Mouse (Mus musculus): ENCODE measurements around the gene St3gal4. TPM values are rescaled to one million over a fixed set of nuclear protein-coding genes. Genes with fewer than 3 reads are reported as not detected.

St3gal4 gene
- polyA plus RNA-seq, 1 experiment from 2014 or later, result 15.1 TPM

- no peaks in the 10 kb centered on the region for H3K36me3 ChIP-seq
These were observed 7.0 kb downstream of the St3gal4 start for GRCm38 (mm10) chr9:35111941-35112595.

GRCm38 (mm10) chr9:35111446-35111845, 7.6 kb downstream of the St3gal4 start:
- Histone ChIP-seq H3K36me3 (no peaks in the 10 kb centered on the region), H3K4me1 (replicated peaks) (peaks cover 20% of the 10 kb centered on the region), H3K4me3 (no peak overlapping the region), H3K9me3 (no peaks in the 10 kb centered on the region), H3K9ac (no peak overlapping the region), H3K27me3 (no peaks in the 10 kb centered on the region), H3K4me2 (no peak overlapping the region), H3K27ac (replicated peaks) (no peak overlapping the region)
- ATAC-seq (ENCODE audit: low FRiP score, low read depth), result no peak
- 73% methylated on average over 7 of the region's 7 CpGs for WGBS

More at GRCm38 (mm10) chr9:35111941-35112595, 7.0 kb downstream of the St3gal4 start:
- Histone ChIP-seq H3K9me3 (no peaks in the 10 kb centered on the region), H3K4me1 (replicated peaks) (peaks cover 20% of the 10 kb centered on the region), H3K27me3 (no peaks in the 10 kb centered on the region), H3K9ac (no peak overlapping the region), H3K27ac (replicated peaks) (no peak overlapping the region), H3K4me3 (no peak overlapping the region), H3K4me2 (peak overlapping the region; percentile 16)
- ATAC-seq (ENCODE audit: low FRiP score, low read depth), result no peak
- WGBS, result 24% methylated on average over 19 of the region's 19 CpGs

GRCm38 (mm10) chr9:35110567-35110966, 8.5 kb downstream of the St3gal4 start:
- no peaks in the 10 kb centered on the region for H3K9me3 ChIP-seq
- no peak overlapping the region for H3K4me2 ChIP-seq
- WGBS, result 82% methylated on average over 4 of the region's 4 CpGs
- ATAC-seq (ENCODE audit: low FRiP score, low read depth), result no peak
- peaks cover 13% of the 10 kb centered on the region for H3K4me1 ChIP-seq (replicated peaks)
- no peaks in the 10 kb centered on the region for H3K27me3 ChIP-seq
- no peak overlapping the region for H3K27ac ChIP-seq (replicated peaks)
- H3K4me3 ChIP-seq, result no peak overlapping the region
- no peaks in the 10 kb centered on the region for H3K36me3 ChIP-seq
- no peak overlapping the region for H3K9ac ChIP-seq

- ATAC-seq (ENCODE audit: low FRiP score, low read depth), result no peak
- no peaks in the 10 kb centered on the region for H3K27me3 ChIP-seq
- H3K9me3 ChIP-seq, result no peaks in the 10 kb centered on the region
- WGBS, result 94% methylated on average over 5 of the region's 5 CpGs
- H3K4me1 ChIP-seq (replicated peaks), result peaks cover 9% of the 10 kb centered on the region; the same call in 1 of the 2 replicates
- H3K9ac ChIP-seq, result no peak overlapping the region
- no peak overlapping the region for H3K27ac ChIP-seq (replicated peaks)
- no peaks in the 10 kb centered on the region for H3K36me3 ChIP-seq
- no peak overlapping the region for H3K4me3 ChIP-seq
- H3K4me2 ChIP-seq, result no peak overlapping the region
These were observed 9.0 kb downstream of the St3gal4 start for GRCm38 (mm10) chr9:35110051-35110450.

- H3K9me3 ChIP-seq, result no peaks in the 10 kb centered on the region
- WGBS, result 45% methylated on average over 5 of the region's 5 CpGs
- H3K27ac ChIP-seq (replicated peaks), result peak overlapping the region; percentile 56; the same call in 1 of the 2 replicates
- peaks cover 9% of the 10 kb centered on the region; the same call in 1 of the 2 replicates for H3K4me1 ChIP-seq (replicated peaks)
- no peak overlapping the region for H3K4me3 ChIP-seq
- H3K4me2 ChIP-seq, result no peak overlapping the region
- peak; percentile 81 for ATAC-seq (ENCODE audit: low FRiP score, low read depth)
- no peak overlapping the region for H3K9ac ChIP-seq
- H3K27me3 ChIP-seq, result no peaks in the 10 kb centered on the region
- no peaks in the 10 kb centered on the region for H3K36me3 ChIP-seq
These were observed 10.2 kb downstream of the St3gal4 start for GRCm38 (mm10) chr9:35108916-35109315.

- no peaks in the 10 kb centered on the region for H3K9me3 ChIP-seq
- H3K4me2 ChIP-seq, result no peak overlapping the region
- no peak overlapping the region for H3K27ac ChIP-seq (replicated peaks)
- no peak overlapping the region for H3K9ac ChIP-seq
- H3K4me1 ChIP-seq (replicated peaks), result peaks cover 9% of the 10 kb centered on the region; the same call in 1 of the 2 replicates
- WGBS, result 90% methylated on average over 3 of the region's 3 CpGs
- no peaks in the 10 kb centered on the region for H3K27me3 ChIP-seq
- ATAC-seq (ENCODE audit: low FRiP score, low read depth), result no peak
- no peak overlapping the region for H3K4me3 ChIP-seq
- H3K36me3 ChIP-seq, result no peaks in the 10 kb centered on the region
These were observed 11.0 kb downstream of the St3gal4 start for GRCm38 (mm10) chr9:35108066-35108465.

- no peak overlapping the region for H3K4me3 ChIP-seq
- no peak overlapping the region for H3K9ac ChIP-seq
- no peaks in the 10 kb centered on the region for H3K9me3 ChIP-seq
- peaks cover 8% of the 10 kb centered on the region; the same call in 1 of the 2 replicates for H3K4me1 ChIP-seq (replicated peaks)
- H3K27ac ChIP-seq (replicated peaks), result no peak overlapping the region
- H3K36me3 ChIP-seq, result no peaks in the 10 kb centered on the region
- ATAC-seq (ENCODE audit: low FRiP score, low read depth), result no peak
- H3K4me2 ChIP-seq, result no peak overlapping the region
- WGBS, result 92% methylated on average over 5 of the region's 5 CpGs
- no peaks in the 10 kb centered on the region for H3K27me3 ChIP-seq
These were observed 11.7 kb downstream of the St3gal4 start for GRCm38 (mm10) chr9:35107396-35107795.

GRCm38 (mm10) chr9:35105884-35106880, 12.9 kb downstream of the St3gal4 start:
- no peak for ATAC-seq (ENCODE audit: low FRiP score, low read depth)
- H3K9ac ChIP-seq, result no peak overlapping the region
- no peaks in the 10 kb centered on the region for H3K4me1 ChIP-seq (replicated peaks)
- H3K27me3 ChIP-seq, result no peaks in the 10 kb centered on the region
- no peaks in the 10 kb centered on the region for H3K36me3 ChIP-seq
- 67% methylated on average over 15 of the region's 15 CpGs for whole genome bisulfite sequencing
- no peaks in the 10 kb centered on the region for H3K9me3 ChIP-seq
- no peak overlapping the region for H3K4me3 ChIP-seq
- no peak overlapping the region for H3K4me2 ChIP-seq
- H3K27ac ChIP-seq (replicated peaks), result no peak overlapping the region

GRCm38 (mm10) chr9:35105438-35105837, 13.6 kb downstream of the St3gal4 start:
- ATAC-seq (ENCODE audit: low FRiP score, low read depth), result no peak
- Histone ChIP-seq H3K27ac (replicated peaks) (no peak overlapping the region), H3K9ac (no peak overlapping the region), H3K4me2 (no peak overlapping the region), H3K27me3 (no peaks in the 10 kb centered on the region), H3K9me3 (no peaks in the 10 kb centered on the region), H3K36me3 (no peaks in the 10 kb centered on the region), H3K4me1 (replicated peaks) (no peaks in the 10 kb centered on the region), H3K4me3 (no peak overlapping the region)
- 72% methylated on average over 2 of the region's 2 CpGs for WGBS

- H3K4me3 ChIP-seq, result no peak overlapping the region
- no peaks in the 10 kb centered on the region for H3K36me3 ChIP-seq
- H3K27me3 ChIP-seq, result no peaks in the 10 kb centered on the region
- no peaks in the 10 kb centered on the region for H3K4me1 ChIP-seq (replicated peaks)
- H3K9ac ChIP-seq, result no peak overlapping the region
- ATAC-seq (ENCODE audit: low FRiP score, low read depth), result no peak
- WGBS, result 83% methylated on average over 4 of the region's 4 CpGs
- H3K27ac ChIP-seq (replicated peaks), result no peak overlapping the region
- no peak overlapping the region for H3K4me2 ChIP-seq
- no peaks in the 10 kb centered on the region for H3K9me3 ChIP-seq
These were observed 14.4 kb downstream of the St3gal4 start for GRCm38 (mm10) chr9:35104711-35105110.

- no peak overlapping the region for H3K4me3 ChIP-seq
- H3K9ac ChIP-seq, result no peak overlapping the region
- no peak overlapping the region for H3K4me2 ChIP-seq
- no peak for ATAC-seq (ENCODE audit: low FRiP score, low read depth)
- no peaks in the 10 kb centered on the region for H3K36me3 ChIP-seq
- no peaks in the 10 kb centered on the region for H3K9me3 ChIP-seq
- no peaks in the 10 kb centered on the region for H3K4me1 ChIP-seq (replicated peaks)
- no peak overlapping the region for H3K27ac ChIP-seq (replicated peaks)
- WGBS, result 82% methylated on average over 4 of the region's 4 CpGs
- no peaks in the 10 kb centered on the region for H3K27me3 ChIP-seq
These were observed 20.3 kb downstream of the St3gal4 start for GRCm38 (mm10) chr9:35098762-35099161.

GRCm38 (mm10) chr9:35097901-35098300, 21.2 kb downstream of the St3gal4 start:
- Histone ChIP-seq H3K9ac (no peak overlapping the region), H3K4me1 (replicated peaks) (no peaks in the 10 kb centered on the region), H3K27ac (replicated peaks) (no peak overlapping the region), H3K4me3 (no peak overlapping the region), H3K27me3 (no peaks in the 10 kb centered on the region), H3K36me3 (no peaks in the 10 kb centered on the region), H3K9me3 (no peaks in the 10 kb centered on the region), H3K4me2 (no peak overlapping the region)
- no peak for ATAC-seq (ENCODE audit: low FRiP score, low read depth)
- 90% methylated on average over 4 of the region's 4 CpGs for WGBS
